Comparison of ENCODE assay signal across 25 mouse cellular contexts in genomic region chr10:51672082-51672779, GRCm38 (mm10). TPM values are rescaled to one million over a fixed set of nuclear protein-coding genes. Genes with fewer than 3 reads are reported as not detected.
DNase-seq lines count a peak whose midpoint lies in the region; ATAC-seq and TF ChIP-seq lines count a peak whose summit lies in the region.
"Had no signal": no experiment of that assay in that cellular context is flagged by ENCODE, and none has a peak within 500 bp of the region (broad histone marks: within the 10 kb centered on the region; RNA-seq: fewer than 3 reads in every experiment).

No protein-coding gene starts in this region.

- no peak overlapping the region for H3K4me2 ChIP-seq in heart, embryonic 14.5 days (ENCODE audit: low read length)
- H3K4me2 ChIP-seq in limb, embryonic 11.5 days (ENCODE audit: low read depth, severe bottlenecking), result no peak overlapping the region
- H3K4me2 ChIP-seq in stomach, embryonic 14.5 days (replicated peaks; ENCODE audit: low read depth, low read length), result no peak overlapping the region
- no peak overlapping the region for H3K4me2 ChIP-seq in stomach, postnatal 0 days (replicated peaks; ENCODE audit: low read depth)
- H3K4me2 ChIP-seq: heart, embryonic 11.5 days had no signal

- H3K4me1 ChIP-seq in heart, embryonic 14.5 days (ENCODE audit: control insufficient read depth in 2 of 2, insufficient read depth in 2 of 2, low read length in 2 of 2), result no peaks in the 10 kb centered on the region
- no peaks in the 10 kb centered on the region for H3K4me1 ChIP-seq in limb, embryonic 11.5 days (ENCODE audit: control insufficient read depth, insufficient read depth, low read length)
- no peaks in the 10 kb centered on the region for H3K4me1 ChIP-seq in limb, embryonic 10.5 days
- H3K4me1 ChIP-seq in stomach, embryonic 14.5 days (ENCODE audit: control insufficient read depth, insufficient read depth, low read length), result no peaks in the 10 kb centered on the region
- H3K4me1 ChIP-seq in stomach, postnatal 0 days (replicated peaks; ENCODE audit: control insufficient read depth, insufficient read depth), result no peaks in the 10 kb centered on the region
- no peaks in the 10 kb centered on the region for H3K4me1 ChIP-seq in thymus, adult 2 months (replicated peaks; ENCODE audit: control insufficient read depth, insufficient read depth, low read length)

- H3K9ac ChIP-seq in heart, embryonic 14.5 days (ENCODE audit: low read length), result no peak overlapping the region
- H3K9ac ChIP-seq in limb, embryonic 11.5 days (ENCODE audit: low read length), result no peak overlapping the region
- H3K9ac ChIP-seq in stomach, embryonic 14.5 days (replicated peaks; ENCODE audit: low read depth, low read length), result no peak overlapping the region
- no peak overlapping the region for H3K9ac ChIP-seq in stomach, postnatal 0 days (ENCODE audit: low read length)

- DNase-seq in heart, adult 9 months (ENCODE audit: low spot score in 2 of 2), result no peak
- no peak for DNase-seq in limb, embryonic 11.5 days (ENCODE audit: low spot score)
- no peak for DNase-seq in limb, embryonic 10.5 days (ENCODE audit: low spot score)
- no peak for DNase-seq in stomach, postnatal 0 days (ENCODE audit: low spot score)
- no peak for DNase-seq in thymus, adult 2 months
- DNase-seq in urinary bladder, postnatal 36 days (ENCODE audit: low spot score in 2 of 2), result no peak
- DNase-seq: adrenal gland, postnatal 10 days; B cell, adult 2 months; cerebellum, adult 11-12 months; cerebellum, postnatal 36 days; gastrocnemius, postnatal 36 days; heart, postnatal 36 days; kidney, postnatal 10 days; liver; lung, adult 2 months; retina, postnatal 1 day; right cerebral cortex, postnatal 4 days had no signal

- H3K27me3 ChIP-seq in heart, embryonic 14.5 days (ENCODE audit: control insufficient read depth, insufficient read depth, low read length), result peaks cover 13% of the 10 kb centered on the region
- peaks cover 9% of the 10 kb centered on the region for H3K27me3 ChIP-seq in limb, embryonic 11.5 days (ENCODE audit: control insufficient read depth, insufficient read depth, low read length)
- peaks cover 21% of the 10 kb centered on the region for H3K27me3 ChIP-seq in limb, embryonic 10.5 days (ENCODE audit: low read depth, poor library complexity, severe bottlenecking)
- H3K27me3 ChIP-seq in stomach, embryonic 14.5 days (ENCODE audit: control insufficient read depth, insufficient read depth, low read length), result no peaks in the 10 kb centered on the region
- H3K27me3 ChIP-seq in stomach, postnatal 0 days (ENCODE audit: control insufficient read depth, insufficient read depth, low read length), result no peaks in the 10 kb centered on the region
- H3K27me3 ChIP-seq in thymus, adult 2 months (ENCODE audit: control insufficient read depth, insufficient read depth, low read length), result no peaks in the 10 kb centered on the region

- no peaks in the 10 kb centered on the region for H3K36me3 ChIP-seq in heart, embryonic 14.5 days (ENCODE audit: control insufficient read depth, insufficient read depth, low read length)
- H3K36me3 ChIP-seq in limb, embryonic 11.5 days (ENCODE audit: control insufficient read depth, insufficient read depth, low read length), result no peaks in the 10 kb centered on the region
- no peaks in the 10 kb centered on the region for H3K36me3 ChIP-seq in limb, embryonic 10.5 days
- no peaks in the 10 kb centered on the region for H3K36me3 ChIP-seq in stomach, embryonic 14.5 days (ENCODE audit: control insufficient read depth, insufficient read depth, low read length)
- H3K36me3 ChIP-seq in stomach, postnatal 0 days (ENCODE audit: control insufficient read depth, insufficient read depth, low read length), result no peaks in the 10 kb centered on the region
- no peaks in the 10 kb centered on the region for H3K36me3 ChIP-seq in thymus, adult 2 months (ENCODE audit: control insufficient read depth, insufficient read depth, low read length)
- H3K36me3 ChIP-seq: forebrain, embryonic 10.5 days had no signal

- no peaks in the 10 kb centered on the region for H3K9me3 ChIP-seq in heart, embryonic 14.5 days (ENCODE audit: control insufficient read depth, low read length)
- no peaks in the 10 kb centered on the region for H3K9me3 ChIP-seq in limb, embryonic 11.5 days (ENCODE audit: control insufficient read depth, low read length)
- H3K9me3 ChIP-seq in limb, embryonic 10.5 days (replicated peaks), result no peaks in the 10 kb centered on the region
- no peaks in the 10 kb centered on the region for H3K9me3 ChIP-seq in stomach, embryonic 14.5 days (ENCODE audit: control insufficient read depth, low read depth, low read length)
- H3K9me3 ChIP-seq in stomach, postnatal 0 days (ENCODE audit: control insufficient read depth, low read length), result no peaks in the 10 kb centered on the region
- H3K9me3 ChIP-seq: forebrain, embryonic 10.5 days had no signal

- no peak overlapping the region for H3K4me3 ChIP-seq in heart, embryonic 14.5 days (ENCODE audit: control insufficient read depth in 1 of 2, insufficient read depth in 1 of 2, low read depth in 1 of 2, low read length in 2 of 2)
- no peak overlapping the region for H3K4me3 ChIP-seq in limb, embryonic 11.5 days (ENCODE audit: low read depth, low read length)
- no peak overlapping the region for H3K4me3 ChIP-seq in limb, embryonic 10.5 days
- H3K4me3 ChIP-seq in stomach, embryonic 14.5 days (ENCODE audit: low read depth, low read length), result no peak overlapping the region
- H3K4me3 ChIP-seq in stomach, postnatal 0 days (ENCODE audit: low read depth, low read length), result no peak overlapping the region
- H3K4me3 ChIP-seq in thymus, adult 2 months (ENCODE audit: control insufficient read depth, insufficient read depth, low read length), result no peak overlapping the region
- H3K4me3 ChIP-seq: forebrain, embryonic 10.5 days had no signal

- no peak for TF ChIP-seq CTCF in stomach, postnatal 0 days (IDR thresholded peaks at IDR 0.05; ENCODE audit: low read depth)
- TF ChIP-seq CTCF in thymus, adult 2 months (IDR thresholded peaks at IDR 0.05; ENCODE audit: borderline replicate concordance, control insufficient read depth, extremely low read depth, insufficient read depth, low read length, poor library complexity), result no peak

- TF ChIP-seq EP300 in stomach, postnatal 0 days (optimal IDR thresholded peaks at IDR 0.05), result no peak

- peak; percentile 54; the same call in 1 of the 2 replicates for ATAC-seq in heart, embryonic 14.5 days (ENCODE audit: insufficient number of reproducible peaks, insufficient read depth, low FRiP score, low read depth)
- 0 out of 2 replicates have a peak, but pooled peaks have one; percentile 27 for ATAC-seq in limb, embryonic 11.5 days (ENCODE audit: insufficient number of reproducible peaks, low FRiP score, low TSS enrichment, low read depth)
- peak; percentile 46; the same call in 1 of the 2 replicates for ATAC-seq in stomach, embryonic 14.5 days (ENCODE audit: insufficient number of reproducible peaks, insufficient read depth, low FRiP score, low read depth)
- no peak for ATAC-seq in stomach, postnatal 0 days (ENCODE audit: low FRiP score, low TSS enrichment)
- ATAC-seq: intestine, postnatal 0 days had no signal

- no peak overlapping the region for H3K27ac ChIP-seq in heart, embryonic 14.5 days (replicated peaks in 1 of 2; ENCODE audit: control insufficient read depth in 1 of 2, insufficient read depth in 1 of 2, low read depth in 2 of 2, low read length in 2 of 2)
- H3K27ac ChIP-seq in limb, embryonic 11.5 days (replicated peaks; ENCODE audit: low read depth, low read length), result no peak overlapping the region
- no peak overlapping the region for H3K27ac ChIP-seq in limb, embryonic 10.5 days
- H3K27ac ChIP-seq in stomach, embryonic 14.5 days (ENCODE audit: low read length), result no peak overlapping the region
- H3K27ac ChIP-seq in stomach, postnatal 0 days (replicated peaks), result no peak overlapping the region
- H3K27ac ChIP-seq in thymus, adult 2 months (ENCODE audit: control insufficient read depth, insufficient read depth, low read length), result no peak overlapping the region
- H3K27ac ChIP-seq: forebrain, embryonic 10.5 days had no signal

- TF ChIP-seq POLR2A in thymus, adult 2 months (IDR thresholded peaks at IDR 0.05; ENCODE audit: control insufficient read depth, extremely low read depth, insufficient read depth, low read length, poor library complexity), result no peak

- WGBS in heart, embryonic 14.5 days, result 33% methylated on average over 1 of the region's 1 CpGs
- 39% methylated on average over 1 of the region's 1 CpGs for WGBS in limb, embryonic 11.5 days
- WGBS in limb, embryonic 10.5 days, result 52% methylated on average over 1 of the region's 1 CpGs
- WGBS in stomach, embryonic 14.5 days, result 50% methylated on average over 1 of the region's 1 CpGs
- 36% methylated on average over 1 of the region's 1 CpGs for WGBS in stomach, postnatal 0 days
- WGBS in thymus, adult 2 months, result 56% methylated on average over 1 of the region's 1 CpGs

RNA-seq across cellular contexts. Expression of gene Rfx6, which starts 5.3 kb away (rescaled TPM):
- not detected in 2 replicates for polyA plus RNA-seq in heart, embryonic 14.5 days (2014; fragmentation: Nextera tagmentation; extraction: Ambion mirVana)
- not detected in 2 replicates for polyA plus RNA-seq in limb, embryonic 11.5 days (2014; fragmentation: Nextera tagmentation; extraction: Ambion mirVana)
- polyA plus RNA-seq in limb, embryonic 10.5 days (2016; fragmentation: Nextera tagmentation; extraction: Ambion mirVana), result not detected in 2 replicates
- 1.2 and 2.3 TPM in 2 replicates for polyA plus RNA-seq in stomach, embryonic 14.5 days (2014; fragmentation: Nextera tagmentation; extraction: Ambion mirVana)
- 0.29 and 0.53 TPM in 2 replicates for polyA plus RNA-seq in stomach, postnatal 0 days (2015; fragmentation: Nextera tagmentation; extraction: Ambion mirVana)
- 0.09 TPM in 1 of 2 replicates, not detected in the other for polyA plus RNA-seq in thymus, adult 2 months (2012; rRNA removed)
- polyA plus RNA-seq: brain, embryonic 14.5 days; embryonic facial prominence, embryonic 14.5 days; forebrain, embryonic 10.5 days; lung, adult 2 months; thymus, postnatal 0 days had no signal

RNA-seq across cellular contexts. Expression of gene Gprc6a, which starts 41.0 kb away (rescaled TPM):
- not detected in 2 replicates for polyA plus RNA-seq in heart, embryonic 14.5 days (2014; fragmentation: Nextera tagmentation; extraction: Ambion mirVana)
- not detected in 2 replicates for polyA plus RNA-seq in limb, embryonic 11.5 days (2014; fragmentation: Nextera tagmentation; extraction: Ambion mirVana)
- polyA plus RNA-seq in limb, embryonic 10.5 days (2016; fragmentation: Nextera tagmentation; extraction: Ambion mirVana), result not detected in 2 replicates
- polyA plus RNA-seq in stomach, embryonic 14.5 days (2014; fragmentation: Nextera tagmentation; extraction: Ambion mirVana), result 0.14 and 0.16 TPM in 2 replicates
- polyA plus RNA-seq in stomach, postnatal 0 days (2015; fragmentation: Nextera tagmentation; extraction: Ambion mirVana), result 0.05 and 0.11 TPM in 2 replicates
- polyA plus RNA-seq in thymus, adult 2 months (2012; rRNA removed), result 0.08 TPM in 1 of 2 replicates, not detected in the other
- polyA plus RNA-seq: brain, embryonic 14.5 days; embryonic facial prominence, embryonic 14.5 days; heart, embryonic 11.5 days had no signal
